Mouse (Mus musculus): Measurements from ENCODE around the gene Olfr1477.
"Not testable (repeated sequence)": the region's sequence is repeated elsewhere in the genome, so short reads cannot be mapped to it uniquely, and the experiment has no call there.

The Olfr1477 gene

DNA sequence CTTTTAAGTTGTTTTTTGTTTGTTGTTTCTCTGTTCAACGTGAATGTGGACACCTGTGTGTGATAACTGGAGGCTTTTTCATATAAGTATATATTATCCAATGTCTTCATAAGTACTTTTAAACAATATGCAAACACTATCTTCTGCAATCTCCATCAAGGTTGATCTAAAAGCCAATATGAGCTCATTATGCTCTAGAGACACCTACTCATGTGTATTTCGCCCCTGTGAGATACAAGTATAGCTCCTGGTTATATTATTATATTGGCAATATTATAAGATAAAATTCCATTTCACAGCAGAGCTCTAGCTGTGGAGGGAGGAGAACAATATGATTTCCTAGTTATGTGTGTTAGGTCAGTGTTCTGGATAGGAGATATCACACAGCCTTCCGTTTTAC lies at the start of gene Olfr1477:
Gene Olfr1477, plus strand, starts transcription at position 301 of the 400 bp plus-strand sequence.
- DNase-seq, result no peak

DNA sequence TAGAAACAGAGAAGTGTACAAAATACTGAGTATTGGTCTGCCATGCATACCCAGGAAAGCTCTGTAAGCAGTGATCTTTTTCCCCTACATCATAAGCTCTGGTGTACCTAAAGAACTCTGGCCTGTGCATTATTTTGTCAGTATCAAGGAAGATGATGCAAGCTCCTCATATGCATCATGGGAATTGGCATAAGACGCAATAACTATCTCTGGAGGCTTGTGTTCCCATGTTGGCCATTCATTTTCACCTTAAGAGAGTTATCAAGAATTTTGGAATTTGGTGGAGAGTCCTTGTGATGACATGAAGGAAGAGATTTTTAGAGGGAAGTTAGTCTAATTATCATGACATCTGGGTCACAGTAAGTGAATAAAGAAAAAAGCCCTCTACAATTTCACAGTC lies 44.4 kb upstream of the Olfr1477 start, which contains the start of gene Olfr1472:
Gene Olfr1472, minus strand, starts transcription at position 101 of the 400 bp plus-strand sequence.
- no peak for DNase-seq

DNA sequence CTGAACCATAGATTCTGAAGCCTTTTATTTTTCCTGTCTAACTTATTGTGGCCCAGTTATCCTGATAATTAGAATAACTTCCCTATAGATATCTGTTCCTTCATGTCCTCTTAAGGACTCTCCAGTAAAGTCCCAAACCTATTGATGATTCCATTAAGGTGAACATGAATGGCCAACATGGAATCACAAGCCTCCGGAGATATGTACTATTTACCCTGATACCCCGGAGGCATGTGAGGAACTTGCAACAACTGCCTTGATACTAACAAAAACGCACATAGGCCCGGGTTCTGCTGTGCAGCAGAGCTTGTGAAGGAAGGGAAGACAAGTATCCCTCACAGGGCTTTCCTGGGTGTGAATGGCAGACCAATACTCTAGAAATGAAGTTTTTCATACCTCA lies 31.1 kb upstream of the Olfr1477 start, which contains the start of gene Olfr1474:
Gene Olfr1474, plus strand, starts transcription at position 301 of the 400 bp plus-strand sequence.
- DNase-seq, result not testable (repeated sequence)

DNA sequence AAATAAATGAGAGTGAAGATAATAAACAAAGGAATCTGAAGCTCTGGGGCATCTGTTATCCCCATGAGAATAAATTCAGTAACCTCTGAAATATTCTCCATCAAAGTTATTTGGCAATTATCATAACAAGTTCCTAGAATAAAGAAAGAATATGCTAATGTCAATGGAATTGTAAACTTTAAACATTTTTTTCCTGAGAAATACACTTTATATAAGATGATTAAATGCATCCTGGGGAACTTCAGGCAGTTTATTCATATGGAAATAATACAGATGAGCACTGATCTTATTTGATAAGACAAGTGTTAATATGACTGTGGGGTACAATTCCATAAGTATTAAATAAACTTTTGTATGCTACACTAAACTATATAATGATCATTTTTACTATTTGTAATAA lies 20.2 kb upstream of the Olfr1477 start, which contains the start of gene Olfr1475:
Gene Olfr1475, minus strand, starts transcription at position 101 of the 400 bp plus-strand sequence.
- DNase-seq, result no peak

DNA sequence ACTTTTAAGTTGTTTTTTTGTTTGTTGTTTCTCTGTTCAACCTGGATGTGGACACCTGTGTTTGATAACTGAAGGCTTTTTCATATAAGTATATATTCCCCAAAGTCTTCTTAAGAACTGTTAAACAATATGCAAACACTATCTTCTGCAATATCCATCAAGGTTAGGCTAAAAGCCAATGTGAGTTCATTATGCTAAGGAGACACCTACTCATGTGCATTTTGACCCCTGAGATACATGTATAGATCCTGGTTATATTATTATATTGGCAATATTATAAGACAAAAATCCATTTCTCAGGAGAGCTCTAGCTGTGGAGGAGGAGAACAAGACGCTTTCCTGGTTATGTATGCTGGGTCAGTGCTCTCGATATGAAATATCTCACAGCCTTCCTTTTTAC lies 27.3 kb downstream of the Olfr1477 start, which contains the start of gene Olfr1480:
Gene Olfr1480, plus strand, starts transcription at position 301 of the 400 bp plus-strand sequence.
- no peak for DNase-seq

All from liver (tissue).